Mouse (Mus musculus) heart, postnatal 0 days (tissue): Measurements from ENCODE around the gene Epha4. TPM values are rescaled to one million over a fixed set of nuclear protein-coding genes. Genes with fewer than 3 reads are reported as not detected.

ENCODE experiments used
- ATAC-seq: fragments of 200-750 bp; cut with Nextera tagmentation; 2 replicates; pipeline ENCODE4 v1.8.0; 2017; ENCODE audit warnings: low read depth, moderate number of reproducible peaks, moderate library complexity; ENCODE audit not compliant: insufficient read depth
- DNase-seq: peaks from one replicate; pipeline ENCODE4 v3.0.0-alpha.2; 2016; ENCODE audit warnings: low spot score
- H3K27ac ChIP-seq: fragments of 300-500 bp; sonication (generic); 2 replicates; pipeline ENCODE4 v1.5.1; 2014; ENCODE audit warnings: low read depth, mild to moderate bottlenecking
- H3K27me3 ChIP-seq: fragments of 300-500 bp; sonication (generic); 2 replicates; pipeline ENCODE4 v1.6.1; 2014; ENCODE audit warnings: low read length, mixed read lengths; ENCODE audit not compliant: control insufficient read depth, insufficient read depth
- H3K36me3 ChIP-seq: fragments of 300-500 bp; sonication (generic); replicated peaks from 2 replicates; pipeline ENCODE4 v1.6.1; 2014; ENCODE audit warnings: low read length, mixed read lengths; ENCODE audit not compliant: control insufficient read depth, insufficient read depth
- H3K4me1 ChIP-seq: fragments of 300-500 bp; sonication (generic); 2 replicates; pipeline ENCODE4 v1.6.1; 2014; ENCODE audit warnings: antibody characterized with exemption; ENCODE audit not compliant: control insufficient read depth, insufficient read depth
- H3K4me2 ChIP-seq: fragments of 300-500 bp; sonication (generic); 2 replicates; pipeline ENCODE4 v1.6.1; 2014; ENCODE audit warnings: low read depth, mild to moderate bottlenecking, low read length, moderate library complexity
- H3K4me3 ChIP-seq: fragments of 300-500 bp; sonication (generic); 2 replicates; pipeline ENCODE4 v1.5.1; 2014; ENCODE audit warnings: low read depth, low read length
- H3K9ac ChIP-seq: fragments of 300-500 bp; sonication (generic); replicated peaks from 2 replicates; pipeline ENCODE4 v1.6.1; 2014; ENCODE audit warnings: low read depth, low read length, mixed read lengths
- H3K9me3 ChIP-seq: fragments of 300-500 bp; sonication (generic); replicated peaks from 2 replicates; pipeline ENCODE4 v1.6.1; 2016; ENCODE audit warnings: low read length; ENCODE audit not compliant: control insufficient read depth
- CTCF ChIP-seq: IDR thresholded peaks from 2 replicates; pipeline ENCODE4 v1.5.1; 2016; ENCODE audit warnings: antibody characterized with exemption, control low read depth, low read depth
- EP300 ChIP-seq: IDR thresholded peaks from 2 replicates; pipeline ENCODE4 v1.6.1; 2016; ENCODE audit warnings: antibody characterized with exemption, low read depth
- WGBS: fragments of 180-500 bp; shearing (Covaris S2); extraction: QIAGEN DNeasy Blood & Tissue Kit; methylation state at CpG from one replicate; pipeline ENCODE4 v1.1.7; 2014; 5-methylcytosine and 5-hydroxymethylcytosine counted together
- polyA plus RNA-seq: library from polyadenylated mRNA; unstranded; fragments of >200 nt; fragmentation: Nextera tagmentation; extraction: Ambion mirVana; gene quantifications from 2 replicates; pipeline ENCODE4 v1.2.1, GENCODE M21; 2015
- total RNA-seq: library from RNA; depleted of rRNA; stranded (reverse); fragments of >200 nt; gene quantifications from 2 replicates; pipeline ENCODE4 v1.2.3, GENCODE M21; 2014; ENCODE audit warnings: low replicate concordance

Epha4 gene
- total and polyA plus RNA-seq, 2 experiments from 2014 or later: 8.5 to 20.3 TPM

DNA sequence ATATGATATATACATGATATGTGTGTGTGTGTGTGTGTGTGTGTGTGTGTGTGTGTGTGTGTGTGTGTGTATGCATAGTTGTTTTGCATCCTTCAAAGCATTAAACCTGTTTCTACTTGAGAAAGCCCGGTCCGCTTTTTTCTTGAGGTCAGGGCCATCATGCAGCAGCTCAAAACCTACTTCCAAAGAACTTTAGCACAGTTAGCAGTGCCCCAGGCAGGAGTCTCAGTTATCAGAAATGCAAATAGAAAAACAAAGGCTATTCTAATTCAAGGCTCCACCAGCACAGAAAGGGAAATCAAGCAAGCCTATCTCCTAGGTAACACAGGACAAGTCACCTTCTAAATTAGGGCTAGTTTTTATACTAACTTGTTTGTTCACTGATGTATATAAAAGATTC lies 42.3 kb downstream of the Epha4 start:
- TF ChIP-seq CTCF (no peak), EP300 (no peak)
- no peak overlapping the region for H3K9ac ChIP-seq
- H3K9me3 ChIP-seq: no peaks in the 10 kb centered on the region
- H3K27me3 ChIP-seq: no peaks in the 10 kb centered on the region
- no peak overlapping the region for H3K27ac ChIP-seq
- H3K4me2 ChIP-seq: no peak overlapping the region
- no peaks in the 10 kb centered on the region for H3K36me3 ChIP-seq
- no peak for DNase-seq
- H3K4me3 ChIP-seq: no peak overlapping the region
- H3K4me1 ChIP-seq: no peaks in the 10 kb centered on the region
- ATAC-seq: no peak
- 86% methylated on average over 2 of the region's 2 CpGs for WGBS

DNA sequence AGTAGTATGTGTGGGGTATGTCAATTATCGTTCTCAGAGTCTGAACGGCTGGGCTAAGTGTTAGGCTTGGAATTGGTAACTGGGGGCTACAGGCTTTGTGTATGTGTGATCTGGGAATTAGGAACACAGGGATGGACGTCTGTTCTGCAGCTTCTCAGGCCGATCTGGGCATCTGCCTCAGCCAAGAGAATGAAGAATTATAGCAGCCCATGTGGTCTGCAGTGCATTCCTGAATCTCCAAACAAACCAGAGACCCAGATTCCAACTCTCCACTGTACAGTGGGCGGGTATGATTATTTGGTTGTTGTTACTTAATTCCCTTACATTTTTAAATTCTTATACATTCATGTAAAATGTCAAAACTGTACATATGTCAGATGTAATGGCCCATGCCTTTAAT lies 43.4 kb downstream of the Epha4 start:
- Histone ChIP-seq H3K36me3 (no peaks in the 10 kb centered on the region), H3K4me1 (no peaks in the 10 kb centered on the region), H3K4me3 (no peak overlapping the region), H3K9me3 (no peaks in the 10 kb centered on the region), H3K4me2 (no peak overlapping the region), H3K27me3 (no peaks in the 10 kb centered on the region), H3K9ac (no peak overlapping the region), H3K27ac (no peak overlapping the region)
- DNase-seq (no peak), ATAC-seq (no peak)
- TF ChIP-seq CTCF: no peak
- TF ChIP-seq EP300: no peak
- 64% methylated on average over 5 of the region's 5 CpGs for WGBS

DNA sequence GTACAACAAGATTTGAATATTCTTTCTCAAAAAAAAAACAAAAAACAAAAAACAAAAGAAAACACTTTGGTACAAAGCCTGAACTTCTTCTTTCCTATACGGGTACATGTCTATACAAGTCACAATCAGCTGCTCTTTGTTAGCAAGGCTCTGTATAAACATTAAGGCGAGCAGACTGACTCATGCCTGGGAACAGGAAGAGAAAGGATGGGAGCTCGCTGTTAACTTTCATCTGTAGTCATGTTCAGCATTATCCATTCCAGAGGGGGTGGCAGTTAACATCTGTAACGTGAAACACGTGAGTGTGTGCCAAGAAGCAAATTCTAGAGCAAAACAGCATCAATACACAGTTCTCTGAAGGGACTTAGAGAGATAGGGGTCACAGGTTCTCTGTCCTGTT lies 43.9 kb downstream of the Epha4 start:
- Histone ChIP-seq H3K4me1 (no peaks in the 10 kb centered on the region), H3K36me3 (no peaks in the 10 kb centered on the region), H3K27me3 (no peaks in the 10 kb centered on the region), H3K9me3 (no peaks in the 10 kb centered on the region), H3K4me3 (no peak overlapping the region), H3K4me2 (no peak overlapping the region), H3K27ac (no peak overlapping the region), H3K9ac (no peak overlapping the region)
- ATAC-seq (no peak), DNase-seq (peak; percentile 29)
- TF ChIP-seq CTCF (no peak), EP300 (no peak)
- 51% methylated on average over 5 of the region's 5 CpGs for WGBS

GRCm38 (mm10) chr1:77468717-77469314 lies 46.1 kb downstream of the Epha4 start:
- H3K4me1 ChIP-seq: no peaks in the 10 kb centered on the region
- no peaks in the 10 kb centered on the region for H3K9me3 ChIP-seq
- H3K36me3 ChIP-seq: no peaks in the 10 kb centered on the region
- no peak overlapping the region for H3K4me3 ChIP-seq
- TF ChIP-seq CTCF (no peak), EP300 (no peak)
- no peaks in the 10 kb centered on the region for H3K27me3 ChIP-seq
- DNase-seq: no peak
- ATAC-seq: no peak
- H3K4me2 ChIP-seq: no peak overlapping the region
- no peak overlapping the region for H3K9ac ChIP-seq
- H3K27ac ChIP-seq: no peak overlapping the region
- WGBS: 63% methylated on average over 5 of the region's 5 CpGs

DNA sequence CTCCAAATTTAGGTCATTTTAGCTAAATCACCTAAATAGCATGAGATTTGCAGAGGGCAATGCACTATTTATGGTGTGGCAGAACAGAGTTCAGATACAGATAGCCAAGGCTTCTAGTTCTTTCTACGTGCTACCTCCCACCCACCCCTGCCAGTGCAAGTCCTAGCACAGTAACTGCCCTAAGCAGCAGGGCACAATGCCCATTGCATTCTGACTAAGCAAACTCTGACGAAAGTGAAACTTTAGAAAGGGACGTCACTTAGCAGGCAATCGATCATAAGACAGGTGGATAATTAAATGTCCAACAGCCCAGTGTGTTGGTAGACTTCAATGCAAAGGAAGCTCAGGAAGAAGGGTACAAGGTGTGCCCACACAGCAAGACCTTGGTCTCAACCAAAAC lies 49.4 kb downstream of the Epha4 start:
- Histone ChIP-seq H3K9me3 (no peaks in the 10 kb centered on the region), H3K4me3 (no peak overlapping the region), H3K27ac (no peak overlapping the region), H3K4me1 (peaks cover 16% of the 10 kb centered on the region), H3K27me3 (no peaks in the 10 kb centered on the region), H3K9ac (no peak overlapping the region), H3K4me2 (no peak overlapping the region), H3K36me3 (no peaks in the 10 kb centered on the region)
- 81% methylated on average over 4 of the region's 4 CpGs for WGBS
- TF ChIP-seq EP300: no peak
- no peak for TF ChIP-seq CTCF
- DNase-seq (no peak), ATAC-seq (no peak)

DNA sequence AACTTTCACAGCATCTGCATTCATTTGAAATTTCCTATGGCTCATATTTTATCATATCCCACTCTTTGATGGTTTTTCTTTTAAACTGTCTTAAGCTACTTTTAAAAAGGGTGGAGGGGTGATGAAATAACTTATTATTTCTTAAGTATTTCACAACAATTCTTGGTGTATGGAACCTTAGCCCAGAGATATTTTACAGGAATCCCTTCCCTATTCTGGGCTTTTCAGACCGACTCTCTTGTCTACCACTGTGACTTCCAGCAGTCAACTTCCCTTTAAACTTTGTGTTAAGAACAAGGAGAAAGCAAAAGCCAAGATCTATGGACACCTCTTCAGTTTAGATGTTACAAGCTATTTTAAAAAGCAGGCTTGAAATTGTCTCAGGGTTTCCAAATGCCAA lies 50.8 kb downstream of the Epha4 start:
- Histone ChIP-seq H3K4me2 (no peak overlapping the region), H3K4me1 (peaks cover 16% of the 10 kb centered on the region), H3K36me3 (no peaks in the 10 kb centered on the region), H3K4me3 (no peak overlapping the region), H3K9me3 (no peaks in the 10 kb centered on the region), H3K9ac (no peak overlapping the region), H3K27ac (no peak overlapping the region), H3K27me3 (no peaks in the 10 kb centered on the region)
- ATAC-seq (no peak), DNase-seq (no peak)
- WGBS: 64% methylated on average over 1 of the region's 1 CpGs
- TF ChIP-seq EP300 (no peak), CTCF (no peak)
